Mouse (Mus musculus) c-Kit-positive CD71-positive TER-119-negative erythroid progenitor cells, embryonic 14.5 days (primary cell): ENCODE measurements around the gene Rita1.

ENCODE experiments used
- DNase-seq: peaks from one replicate; pipeline ENCODE4 v3.0.0-alpha.2; 2013; ENCODE audit warnings: low read depth

The Rita1 gene

GRCm38 (mm10) chr5:120570289-120570897, 42.0 kb downstream of the Rita1 start:
- no peak for DNase-seq

GRCm38 (mm10) chr5:120569791-120570190, 42.6 kb downstream of the Rita1 start:
- no peak for DNase-seq

DNA sequence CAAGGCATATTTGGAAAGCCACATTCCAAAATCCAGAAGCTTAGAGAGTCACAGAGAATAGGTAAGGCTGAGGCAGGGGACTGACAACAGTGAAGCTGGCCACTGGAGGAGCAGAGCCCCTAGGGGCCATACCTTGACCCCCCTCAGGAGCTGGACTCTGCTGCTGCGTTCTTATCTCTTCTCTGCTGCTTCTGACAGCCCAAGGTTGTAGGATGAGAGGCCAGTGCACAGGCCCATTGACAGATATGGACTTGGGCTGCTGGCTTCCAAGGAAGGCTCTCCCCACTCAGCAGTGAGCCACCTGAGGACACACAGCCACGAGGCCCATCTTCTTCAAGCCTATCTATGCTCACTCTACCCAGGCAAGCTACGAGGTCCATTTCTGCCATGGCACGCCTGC, 43.4 kb downstream of the Rita1 start:
- DNase-seq, result no peak

DNA sequence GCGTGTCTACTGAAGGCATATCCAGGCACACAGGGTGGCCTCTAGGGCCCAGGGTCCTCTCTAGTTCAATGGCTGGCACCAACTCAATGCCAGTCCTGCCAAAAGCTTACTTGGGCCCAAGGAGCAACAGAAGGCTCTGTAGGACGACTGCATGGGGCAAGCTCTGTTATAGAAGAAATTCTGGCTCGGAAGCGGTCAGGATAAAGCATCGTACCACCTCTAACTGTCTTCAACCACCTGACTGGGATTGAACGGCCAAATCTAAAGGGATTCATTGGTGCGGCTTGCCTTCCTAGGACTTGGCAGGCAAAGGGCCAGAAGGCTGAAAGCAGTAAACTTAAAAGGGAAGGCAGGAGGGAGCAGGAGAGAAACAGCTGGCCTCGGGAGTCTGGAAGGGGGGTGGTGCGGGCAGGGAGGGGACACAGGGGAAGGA, 44.0 kb downstream of the Rita1 start:
- no peak for DNase-seq

DNA sequence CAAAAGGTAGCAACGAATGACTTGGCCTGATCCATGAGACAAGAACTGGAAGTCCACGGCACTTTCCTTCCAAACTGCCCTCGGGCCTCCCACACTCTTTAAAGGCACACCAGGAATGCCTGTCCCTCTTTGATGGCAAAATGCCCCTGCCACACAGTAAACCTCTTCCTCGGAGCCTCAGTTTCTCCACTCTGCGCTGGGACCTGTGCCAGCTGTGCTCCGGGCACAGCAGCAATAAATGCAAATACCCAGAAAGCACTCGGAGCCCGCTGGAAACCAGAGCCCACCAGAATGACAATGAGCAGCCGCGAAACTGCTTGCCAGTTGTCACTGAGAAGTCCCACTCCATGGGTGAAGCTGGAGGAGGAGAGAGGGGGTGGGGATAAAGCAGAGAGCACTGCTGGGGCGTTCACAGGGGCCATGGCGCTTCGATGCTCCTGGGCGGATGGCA, 44.6 kb downstream of the Rita1 start:
- no peak for DNase-seq

GRCm38 (mm10) chr5:120567253-120567701, 45.1 kb downstream of the Rita1 start:
- no peak for DNase-seq

DNA sequence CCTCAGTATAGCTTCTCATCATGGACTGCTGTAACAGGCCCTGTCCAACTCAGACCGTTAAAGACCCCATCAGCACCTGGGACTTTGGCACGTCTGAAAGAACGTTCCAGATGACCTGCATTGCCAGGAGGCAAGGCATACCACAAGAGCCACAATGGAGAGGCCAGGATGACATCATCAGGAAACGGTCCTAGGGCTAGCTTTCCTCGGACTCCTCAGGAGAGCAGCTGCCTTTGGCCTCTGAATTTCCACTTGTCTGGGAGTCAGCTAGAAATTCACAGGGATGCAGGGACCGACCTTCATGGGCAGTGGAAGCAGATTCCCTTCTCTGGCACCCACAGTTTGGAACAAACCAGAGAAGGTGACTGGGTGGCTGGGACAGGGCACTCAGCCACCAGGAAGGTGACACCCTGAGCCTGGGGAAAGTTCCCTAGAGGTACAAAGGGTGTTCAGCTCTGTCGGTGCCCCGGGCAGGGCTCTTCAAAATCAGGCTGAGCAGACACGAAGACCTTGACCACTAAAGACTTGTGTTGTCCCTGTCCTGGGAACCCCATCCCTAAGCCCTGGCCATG, 45.6 kb downstream of the Rita1 start:
- DNase-seq, result no peak

DNA sequence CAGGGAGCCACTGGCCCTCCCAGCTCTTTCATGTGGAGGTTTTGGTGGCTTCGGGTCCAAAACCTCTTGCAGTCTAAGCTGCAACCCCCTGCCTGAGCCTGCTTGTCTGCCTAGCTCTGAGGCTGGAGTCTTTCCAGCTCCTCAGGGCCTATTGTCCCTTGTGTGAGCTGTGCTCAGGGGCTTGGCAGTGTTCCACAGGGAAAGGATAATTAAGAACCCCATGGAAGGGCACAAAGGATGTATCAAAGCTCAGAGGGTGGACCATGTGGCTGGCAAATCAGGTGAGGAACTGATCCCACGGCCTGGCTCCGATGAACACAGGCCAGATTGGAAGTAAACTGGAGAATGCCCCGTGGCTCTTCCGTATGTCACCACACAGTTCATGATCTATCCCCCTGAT, 46.3 kb downstream of the Rita1 start:
- DNase-seq, result no peak

- DNase-seq, result no peak
Measured at GRCm38 (mm10) chr5:120565171-120565905, 47.1 kb downstream of the Rita1 start.

DNA sequence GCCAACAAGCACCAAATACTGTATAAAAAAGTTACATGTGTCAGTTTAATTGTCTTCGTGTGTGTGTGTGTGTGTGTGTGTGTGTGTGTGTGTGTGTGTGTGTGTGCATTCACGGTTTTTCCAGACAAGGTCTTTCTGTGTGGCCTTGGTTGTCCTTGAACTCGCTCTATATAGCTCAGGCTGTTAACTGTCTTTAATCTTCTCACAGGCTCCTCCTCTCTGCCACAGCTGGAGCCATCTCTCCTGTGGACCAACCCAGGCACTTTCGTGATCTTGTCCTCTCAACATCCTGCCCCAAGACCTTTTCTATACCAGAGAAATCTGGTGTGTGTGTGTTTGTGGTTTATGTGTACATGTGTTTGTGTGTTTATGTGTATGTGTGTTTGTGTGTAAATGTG, 48.5 kb downstream of the Rita1 start:
- no peak for DNase-seq

GRCm38 (mm10) chr5:120562956-120563913, 49.2 kb downstream of the Rita1 start:
- DNase-seq, result no peak

DNA sequence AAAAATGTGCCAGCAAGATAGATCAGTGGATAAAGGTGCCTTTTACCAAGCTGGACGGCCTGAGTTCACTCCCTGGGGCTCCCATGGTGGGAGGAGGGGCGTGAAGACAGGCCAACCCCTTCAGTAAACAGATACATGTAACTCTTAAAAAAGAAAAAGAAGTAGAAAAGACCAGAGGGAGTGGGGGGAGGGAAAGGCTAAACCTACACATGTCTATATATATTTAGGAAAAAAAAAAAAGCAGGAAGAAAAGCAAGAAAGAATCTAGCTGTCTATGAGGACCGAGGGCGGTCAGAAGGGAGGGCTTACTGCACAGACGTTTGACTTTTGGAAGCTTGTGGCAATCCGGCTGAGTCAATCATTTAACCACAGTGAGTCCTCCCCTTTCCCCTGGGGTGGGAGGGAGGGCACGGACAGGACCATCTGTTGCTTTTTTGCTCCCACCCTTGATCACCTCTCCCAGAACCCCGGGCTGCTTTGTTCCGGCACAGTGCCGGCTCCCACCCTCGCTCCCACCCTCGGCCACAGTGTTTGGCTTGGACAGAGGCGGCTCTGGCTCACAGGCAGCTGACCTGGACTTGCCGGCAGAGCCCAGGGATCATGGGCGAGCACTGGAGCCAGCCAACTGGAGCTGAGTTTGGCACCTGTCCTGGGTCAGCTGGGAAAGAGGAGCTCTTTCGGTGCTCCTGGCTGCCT, 51.6 kb downstream of the Rita1 start:
- no peak for DNase-seq

DNA sequence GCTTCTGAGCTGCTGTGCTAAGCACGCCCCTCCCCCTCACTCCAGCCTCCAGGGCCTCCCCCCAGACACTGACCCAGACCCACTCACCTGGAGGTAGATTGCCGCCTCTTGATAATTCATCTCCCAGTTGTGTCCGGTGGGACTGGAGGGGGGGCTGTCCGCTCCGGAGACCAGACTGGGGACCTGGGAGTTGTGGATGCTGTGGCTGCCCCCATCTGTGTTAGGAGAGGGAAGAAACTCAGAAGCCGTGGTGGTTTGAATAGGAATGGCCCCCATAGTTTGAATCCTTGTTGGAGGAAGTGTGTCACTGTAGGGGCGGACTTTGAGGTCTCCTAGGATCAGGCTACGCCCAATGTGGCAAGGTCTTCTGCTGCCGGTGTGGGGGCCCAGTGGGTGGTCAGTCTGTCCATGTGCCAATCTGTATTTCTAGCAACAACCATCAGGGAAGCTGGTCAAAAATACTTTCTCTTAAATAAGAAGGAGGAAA, 52.2 kb downstream of the Rita1 start:
- no peak for DNase-seq

GRCm38 (mm10) chr5:120558762-120559161, 53.6 kb downstream of the Rita1 start:
- no peak for DNase-seq

- no peak for DNase-seq
Measured at GRCm38 (mm10) chr5:120558041-120558440, 54.3 kb downstream of the Rita1 start.

- DNase-seq, result no peak
Measured at GRCm38 (mm10) chr5:120555871-120556270, 56.5 kb downstream of the Rita1 start.

DNA sequence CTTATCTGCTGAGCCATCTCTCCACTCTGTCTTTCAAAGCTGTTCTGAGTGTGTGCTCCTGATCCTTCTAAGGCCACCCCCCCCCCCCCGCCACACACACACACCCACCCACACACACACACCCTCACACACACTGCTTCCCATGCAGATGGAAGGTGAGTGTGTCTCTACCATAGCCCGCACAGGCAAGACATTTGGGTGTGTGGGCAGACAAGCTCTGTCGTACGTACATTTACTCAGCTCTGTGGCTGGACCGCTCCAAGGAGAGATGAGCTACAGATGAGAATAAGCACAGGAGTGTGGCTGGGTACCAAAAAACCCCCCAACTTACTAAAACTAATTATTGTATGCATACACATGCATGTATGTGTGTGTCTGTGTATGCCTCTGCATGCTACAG, 61.7 kb downstream of the Rita1 start:
- no peak for DNase-seq

DNA sequence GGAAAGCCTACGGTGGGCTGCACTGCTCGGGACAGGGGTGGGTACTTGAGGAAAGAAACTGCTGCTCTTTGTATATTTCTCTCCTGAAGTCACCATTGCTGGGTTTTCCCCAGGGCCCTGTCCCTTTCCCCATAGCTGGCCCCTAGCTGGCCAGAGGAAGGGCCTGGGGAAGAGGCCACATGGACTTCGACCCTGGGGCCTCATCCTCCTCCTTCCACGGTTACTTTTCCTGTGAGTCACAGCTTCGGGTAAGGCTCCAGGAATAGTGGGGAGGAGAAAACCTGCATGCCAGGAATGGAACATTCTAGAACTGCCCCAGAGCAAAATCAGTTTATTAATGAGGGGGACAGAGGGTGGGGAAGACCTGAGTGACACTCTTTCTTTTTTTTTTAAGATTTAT, 62.3 kb downstream of the Rita1 start:
- no peak for DNase-seq

GRCm38 (mm10) chr5:120548236-120548850, 64.0 kb downstream of the Rita1 start:
- no peak for DNase-seq
